Mouse (Mus musculus) hematopoietic stem cell, adult 5-6 weeks (primary cell): Measurements from ENCODE around the gene Lrrc26. TPM values are rescaled to one million over a fixed set of nuclear protein-coding genes. Genes with fewer than 3 reads are reported as not detected.
"Not testable (repeated sequence)": the region's sequence is repeated elsewhere in the genome, so short reads cannot be mapped to it uniquely, and the experiment has no call there.

Experiments
- ATAC-seq, 2 experiments: fragments of 125-278 bp in 1 of 2; replicated peaks in 1 of 2; 2 replicates each; pipeline ENCODE4 v1.8.0; 2016 to 2017; ENCODE audit warnings: inconsistent platforms in 2 of 2, mild to moderate bottlenecking in 2 of 2, moderate number of reproducible peaks in 2 of 2, low read depth in 1 of 2, moderate TSS enrichment in 1 of 2; ENCODE audit not compliant: low FRiP score in 2 of 2, poor library complexity in 2 of 2, severe bottlenecking in 2 of 2, insufficient read depth in 1 of 2, low TSS enrichment in 1 of 2
- total RNA-seq: library from RNA; stranded (forward); fragments of 172-1452, 232-1000 nt; gene quantifications from 2 replicates; pipeline ENCODE4 v1.2.3, GENCODE M21; 2017

Lrrc26 gene
- not detected in 2 replicates for total RNA-seq

- ATAC-seq: no peak
These were observed at the start of gene Lrrc26 for GRCm38 (mm10) chr2:25289651-25290050. Lrrc26 (plus strand) TSS chr2:25289915.

GRCm38 (mm10) chr2:25240310-25240709 is 49.4 kb upstream of the Lrrc26 start:
- no peak for ATAC-seq

DNA sequence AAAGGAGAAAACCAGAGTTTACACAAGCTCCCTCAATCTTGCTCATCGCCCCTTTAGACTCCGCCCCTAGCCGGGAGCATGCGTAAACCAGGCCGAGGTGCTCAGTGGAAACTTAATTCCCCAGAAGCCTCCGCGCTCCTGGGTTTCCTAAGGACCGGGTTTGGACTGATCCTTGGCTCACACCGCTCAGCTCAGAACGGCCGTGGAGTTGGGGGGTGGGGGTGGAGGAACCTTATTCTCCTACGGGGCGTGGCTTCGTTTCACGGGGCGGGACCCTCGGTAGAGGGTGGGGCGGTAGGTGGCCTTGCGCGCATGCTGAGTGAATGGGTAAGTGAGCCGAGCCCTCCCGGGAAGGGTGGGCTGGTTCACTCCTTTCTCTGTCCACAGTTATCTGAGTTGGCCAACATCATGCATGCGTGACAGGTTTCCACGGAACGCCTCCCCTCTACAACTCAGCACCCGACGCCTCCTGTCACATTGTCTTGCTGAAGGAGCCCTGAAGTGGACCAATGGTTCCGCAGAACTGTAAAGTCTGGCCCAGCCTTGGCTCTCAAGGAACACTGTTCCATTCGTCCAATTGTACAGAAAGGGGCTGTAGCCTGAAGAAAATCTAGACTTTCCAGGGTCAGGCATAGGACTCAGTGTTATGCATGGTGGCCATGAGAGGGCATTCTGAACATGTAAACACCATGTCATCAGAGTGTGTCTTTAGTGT is 48.8 kb upstream of the Lrrc26 start:
- peak; percentile 48 to 68; a peak in 3 of 4 replicates for ATAC-seq

DNA sequence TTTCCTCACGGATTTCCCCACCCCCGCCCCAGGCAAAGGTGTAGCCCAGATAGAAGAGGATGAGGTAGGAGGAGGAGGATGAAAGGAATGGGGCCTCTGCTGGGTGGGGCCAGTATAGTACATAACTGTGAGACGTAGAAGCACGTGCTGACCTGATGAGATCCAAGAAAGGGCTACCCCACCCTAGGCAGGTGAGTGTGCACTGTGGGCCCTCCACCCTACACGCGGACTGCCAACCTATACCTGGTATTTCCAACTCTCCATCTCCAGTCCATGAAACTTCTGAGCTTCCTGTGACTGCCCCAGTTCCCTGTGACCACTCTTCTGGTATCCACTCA is 48.3 kb upstream of the Lrrc26 start:
- no peak for ATAC-seq

GRCm38 (mm10) chr2:25242101-25242506 is 47.6 kb upstream of the Lrrc26 start, which contains the start of the genes Rnf208 and Cysrt1:
Rnf208 (plus strand) TSS chr2:25242255.
Cysrt1 (minus strand) TSS chr2:25242452.
- ATAC-seq: no peak

GRCm38 (mm10) chr2:25243342-25243741 is 46.4 kb upstream of the Lrrc26 start:
- no peak for ATAC-seq

- no peak for ATAC-seq
These were observed 45.6 kb upstream of the Lrrc26 start for GRCm38 (mm10) chr2:25244144-25244543.

DNA sequence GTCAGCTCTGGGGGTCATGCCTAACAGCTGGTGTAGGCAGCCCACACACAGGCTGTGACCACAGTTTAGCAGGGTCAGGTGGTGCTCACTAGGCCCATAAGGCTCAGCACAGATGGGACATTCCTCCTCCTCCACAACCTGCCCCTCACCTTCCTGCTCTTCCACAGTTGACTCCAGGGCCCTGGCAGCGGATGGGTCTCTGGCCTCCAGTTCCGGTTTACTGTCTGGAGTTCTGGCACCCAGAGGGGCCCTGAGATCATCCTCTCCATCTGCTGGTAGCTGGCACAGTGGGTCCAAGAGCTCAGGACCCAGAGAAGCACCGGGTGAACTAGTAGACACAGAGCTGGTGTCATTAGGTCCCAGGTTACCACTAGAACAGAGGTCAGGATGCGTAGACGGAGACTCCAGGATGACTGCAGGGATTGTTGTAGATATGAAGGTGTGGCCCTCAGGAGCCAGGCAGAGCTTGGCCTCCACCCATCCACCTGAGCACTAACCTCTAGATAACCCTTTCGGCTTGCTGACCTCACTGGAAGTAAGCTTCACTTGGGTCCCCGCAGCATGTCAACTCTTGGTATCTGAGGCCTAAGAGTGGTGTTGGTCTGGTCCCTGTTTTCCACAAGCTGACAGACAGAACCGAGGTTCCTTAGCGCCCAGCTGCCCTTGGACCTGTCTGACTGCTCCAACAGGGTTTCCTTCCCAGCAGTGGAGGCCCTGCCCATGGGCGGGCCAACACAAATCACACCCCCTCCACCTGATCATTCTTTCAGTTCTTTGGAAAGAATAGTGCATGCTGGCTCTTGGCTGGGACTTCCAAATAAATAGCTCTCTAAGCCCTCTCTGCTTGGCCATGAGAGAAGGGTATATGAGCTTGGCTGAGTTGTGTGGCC is 43.3 kb upstream of the Lrrc26 start, which contains the start of gene AL732309.1:
TSS of gene AL732309.1 (minus strand) at position 681 of the 890 bp plus-strand sequence.
- ATAC-seq: no peak

- ATAC-seq: no peak
These were observed 37.4 kb upstream of the Lrrc26 start for GRCm38 (mm10) chr2:25252331-25252730.

GRCm38 (mm10) chr2:25255284-25255779 is 34.4 kb upstream of the Lrrc26 start, which contains the start of gene Tmem203:
Tmem203 (plus strand) TSS chr2:25255439.
- ATAC-seq: peak; percentile 77 to 93

DNA sequence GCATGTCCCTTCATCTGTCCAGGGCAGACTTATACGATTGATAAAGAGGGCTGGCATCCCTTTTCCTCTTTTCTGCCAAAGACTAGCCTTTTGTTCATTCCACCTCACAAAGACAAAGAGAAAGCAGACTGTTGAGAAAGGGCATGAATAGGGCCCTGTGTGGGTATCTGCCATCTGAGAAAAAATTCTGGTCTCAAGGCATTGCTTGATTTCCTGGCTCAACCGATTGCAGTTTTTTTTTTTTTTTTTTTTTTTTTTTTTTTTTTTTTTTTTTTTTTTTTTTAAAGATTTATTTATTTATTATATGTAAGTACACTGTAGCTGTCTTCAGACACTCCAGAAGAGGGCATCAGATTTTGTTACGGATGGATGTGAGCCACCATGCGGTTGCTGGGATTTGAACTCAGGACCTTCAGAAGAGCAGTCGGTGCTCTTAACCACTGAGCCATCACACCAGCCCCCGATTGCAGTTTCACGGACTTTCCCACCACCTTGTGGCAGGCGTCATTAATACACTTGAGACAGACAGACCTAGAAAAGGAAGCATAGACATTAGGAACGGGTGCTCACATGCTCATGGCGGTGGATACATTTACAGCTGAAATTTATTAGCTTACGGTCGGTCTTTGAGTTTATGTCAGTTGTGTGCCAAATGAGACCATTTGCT is 33.1 kb upstream of the Lrrc26 start:
- ATAC-seq: 0 out of 4 replicates have a peak, but pooled peaks of 1 of the 2 experiments have one; percentile 35

DNA sequence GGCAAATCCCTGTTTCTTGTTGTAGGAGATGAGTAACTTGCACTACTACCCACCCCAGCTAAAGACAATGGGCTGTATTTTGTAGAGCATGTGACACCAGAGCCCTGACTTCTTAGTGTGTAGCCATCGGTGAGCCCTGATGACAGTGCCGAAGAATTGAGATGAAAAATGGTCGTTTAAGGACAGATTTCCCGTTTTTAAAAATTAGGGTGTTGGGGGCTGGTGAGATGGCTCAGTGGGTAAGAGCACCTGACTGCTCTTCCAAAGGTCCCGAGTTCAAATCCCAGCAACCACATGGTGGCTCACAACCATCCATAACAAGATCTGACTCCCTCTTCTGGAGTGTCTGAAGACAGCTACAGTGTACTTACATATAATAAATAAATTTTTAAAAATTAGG is 32.5 kb upstream of the Lrrc26 start:
- not testable (repeated sequence) for ATAC-seq

DNA sequence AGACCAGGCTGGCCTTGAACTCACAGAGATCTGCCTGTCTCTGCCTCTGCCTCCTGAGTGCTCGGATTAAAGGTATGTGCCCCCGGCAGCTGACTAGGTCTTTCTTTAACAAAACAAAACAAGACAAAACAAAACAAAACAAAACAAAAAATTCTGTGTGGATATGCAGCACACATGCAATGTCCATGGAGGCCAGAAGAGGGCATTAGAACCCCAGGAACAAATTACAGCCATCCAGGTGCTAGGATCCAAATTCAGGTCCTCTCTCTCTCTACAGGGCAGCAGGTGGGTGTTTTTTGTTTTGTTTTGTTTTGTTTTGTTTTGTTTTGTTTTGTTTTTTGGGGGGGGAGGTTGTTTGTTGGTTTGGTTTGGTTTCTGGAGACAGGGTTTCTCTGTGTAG is 30.8 kb upstream of the Lrrc26 start:
- no peak for ATAC-seq

DNA sequence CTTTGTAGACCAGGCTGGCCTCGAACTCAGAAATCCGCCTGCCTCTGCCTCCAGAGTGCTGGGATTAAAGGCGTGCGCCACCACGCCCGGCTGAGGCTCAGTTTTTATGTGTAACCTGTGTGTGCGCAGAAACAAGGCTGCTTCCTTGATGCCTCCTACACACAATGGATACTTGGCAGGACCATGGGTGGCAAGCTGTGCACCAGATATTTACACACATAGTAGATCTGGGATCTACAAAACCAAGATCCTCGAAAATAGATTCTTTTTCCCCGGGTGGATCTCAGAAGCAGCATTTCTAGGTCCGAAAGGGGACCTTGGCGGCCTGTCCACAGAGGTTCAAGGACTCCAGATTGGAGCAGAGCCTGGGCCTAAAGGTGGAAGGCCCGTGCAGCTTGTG is 27.8 kb upstream of the Lrrc26 start:
- no peak for ATAC-seq

GRCm38 (mm10) chr2:25262291-25262767 is 27.4 kb upstream of the Lrrc26 start, which contains the start of gene Tprn:
Tprn (plus strand) TSS chr2:25262618.
- peak; percentile 98 for ATAC-seq

DNA sequence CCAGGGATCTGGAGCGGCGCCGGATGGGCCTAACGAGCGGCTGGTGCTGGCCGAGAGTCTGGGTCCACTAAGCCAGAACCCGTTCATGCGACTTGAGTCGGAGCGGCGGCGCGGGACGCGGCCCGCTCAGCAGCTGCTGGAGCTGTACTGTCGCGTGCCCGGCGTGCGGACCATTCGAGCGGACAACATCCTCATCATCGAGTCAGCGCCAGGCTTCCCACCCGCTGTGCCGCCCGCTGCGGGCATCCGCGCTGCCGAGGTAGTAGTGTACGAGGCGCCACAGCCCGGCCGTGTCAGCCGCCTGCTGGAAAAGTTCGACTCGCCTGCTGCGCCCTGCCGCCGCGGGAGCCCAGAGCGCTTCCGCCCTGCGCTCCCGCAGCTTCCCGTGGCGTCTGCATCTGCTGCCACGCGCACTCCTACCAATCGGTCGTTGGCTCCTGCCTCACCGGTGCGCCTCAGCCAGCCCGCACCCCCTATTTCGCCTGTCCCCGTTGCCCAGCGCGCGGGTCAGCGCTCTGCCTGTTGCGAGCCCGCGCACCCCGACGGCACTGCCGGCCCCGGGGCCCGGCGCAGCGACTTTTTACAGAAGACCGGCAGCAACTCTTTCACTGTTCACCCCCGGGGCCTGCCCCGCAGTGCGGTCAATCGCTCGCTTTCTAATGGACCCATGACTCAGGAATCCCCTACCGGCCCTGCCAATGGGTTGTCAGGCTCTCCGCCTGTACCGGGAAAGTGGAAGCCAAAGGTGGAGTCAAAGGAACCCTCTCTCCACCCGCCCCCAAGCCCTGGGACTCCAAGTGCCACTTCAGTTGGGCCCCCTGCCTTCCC is 26.7 kb upstream of the Lrrc26 start:
- ATAC-seq: peak in 1 of 2 experiments; percentile 36; a peak in 2 of 4 replicates
